Mouse (Mus musculus) heart, postnatal 25 days (tissue): Measurements from ENCODE around the gene Sox8. TPM values are rescaled to one million over a fixed set of nuclear protein-coding genes. Genes with fewer than 3 reads are reported as not detected.

Experiments used
- DNase-seq: peaks from one replicate; pipeline ENCODE4 v3.0.0; 2022; ENCODE audit warnings: low spot score
- intact Hi-C: fragments of 180-260 bp; cut with DNase I; formaldehyde crosslinking; loops from one replicate; pipeline ENCODE4 v1.15.1; 2025
- total RNA-seq, 2 experiments: library from RNA; stranded (reverse); gene quantifications; 2 replicates each; pipeline ENCODE4 v1.2.3; 2021

Sox8 gene
- under 1 TPM; 0.25 to 0.75 TPM for total RNA-seq

- intact Hi-C loops, result no loop called here
- DNase-seq, result peak; percentile 80
Observed at GRCm38 (mm10) chr17:25570648-25571452, at the start of gene Sox8. TSS of gene Sox8 (minus strand) at chr17:25570686.

GRCm38 (mm10) chr17:25618508-25619056 lies 48.1 kb upstream of the Sox8 start:
- intact Hi-C loops, result no loop called here
- no peak for DNase-seq

GRCm38 (mm10) chr17:25614723-25615510 lies 44.4 kb upstream of the Sox8 start:
- DNase-seq, result no peak
- intact Hi-C loops, result no loop called here

- intact Hi-C loops, result no loop called here
- no peak for DNase-seq
Observed at GRCm38 (mm10) chr17:25613323-25613722, 42.8 kb upstream of the Sox8 start.

- DNase-seq, result no peak
- intact Hi-C loops, result no loop called here
Observed at GRCm38 (mm10) chr17:25612537-25612936, 42.1 kb upstream of the Sox8 start.

GRCm38 (mm10) chr17:25610151-25610550 lies 39.7 kb upstream of the Sox8 start:
- no peak for DNase-seq
- intact Hi-C loops, result no loop called here

GRCm38 (mm10) chr17:25609506-25609828 lies 39.0 kb upstream of the Sox8 start:
- intact Hi-C loops, result no loop called here
- no peak for DNase-seq

GRCm38 (mm10) chr17:25608821-25609505 lies 38.5 kb upstream of the Sox8 start:
- intact Hi-C loops, result no loop called here
- DNase-seq, result no peak

- intact Hi-C loops, result no loop called here
- no peak for DNase-seq
Observed at GRCm38 (mm10) chr17:25608137-25608785, 37.8 kb upstream of the Sox8 start.

- DNase-seq, result no peak
- intact Hi-C loops, result no loop called here
Observed at GRCm38 (mm10) chr17:25604234-25604633, 33.7 kb upstream of the Sox8 start.

GRCm38 (mm10) chr17:25602366-25602765 lies 31.9 kb upstream of the Sox8 start:
- no peak for DNase-seq

GRCm38 (mm10) chr17:25597537-25597936 lies 27.1 kb upstream of the Sox8 start:
- DNase-seq, result no peak
- intact Hi-C loops, result no loop called here

More at GRCm38 (mm10) chr17:25602366-25602765, 31.9 kb upstream of the Sox8 start:
- intact Hi-C loops, result no loop called here

- no peak for DNase-seq
- intact Hi-C loops, result no loop called here
Observed at GRCm38 (mm10) chr17:25595495-25595894, 25.0 kb upstream of the Sox8 start.

- intact Hi-C loops, result no loop called here
- DNase-seq, result no peak
Observed at GRCm38 (mm10) chr17:25593411-25594261, 23.1 kb upstream of the Sox8 start.

- intact Hi-C loops, result no loop called here
- no peak for DNase-seq
Observed at GRCm38 (mm10) chr17:25592336-25592735, 21.9 kb upstream of the Sox8 start.

- intact Hi-C loops, result no loop called here
- DNase-seq, result no peak
Observed at GRCm38 (mm10) chr17:25590985-25591384, 20.5 kb upstream of the Sox8 start.

- DNase-seq, result no peak
- intact Hi-C loops, result no loop called here
Observed at GRCm38 (mm10) chr17:25590068-25590467, 19.6 kb upstream of the Sox8 start.

- intact Hi-C loops, result no loop called here
- DNase-seq, result no peak
Observed at GRCm38 (mm10) chr17:25584646-25585045, 14.2 kb upstream of the Sox8 start.

GRCm38 (mm10) chr17:25583858-25584257 lies 13.4 kb upstream of the Sox8 start:
- intact Hi-C loops, result no loop called here
- no peak for DNase-seq
